Mouse (Mus musculus) ovary, adult 10 weeks (tissue): ENCODE results near the gene Olfr988. TPM values are rescaled to one million over a fixed set of nuclear protein-coding genes. Genes with fewer than 3 reads are reported as not detected.

Experiments used
- polyA plus RNA-seq: library from polyadenylated mRNA; stranded (reverse); fragments of 350-450 nt; fragmentation: Illumina TruSeq; extraction: RNeasy Lipid Tissue Mini Kit (QIAGEN cat#74804); gene quantifications from one replicate; pipeline ENCODE4 v1.2.3, GENCODE M21; 2014

Gene Olfr988
- not detected for polyA plus RNA-seq

DNA sequence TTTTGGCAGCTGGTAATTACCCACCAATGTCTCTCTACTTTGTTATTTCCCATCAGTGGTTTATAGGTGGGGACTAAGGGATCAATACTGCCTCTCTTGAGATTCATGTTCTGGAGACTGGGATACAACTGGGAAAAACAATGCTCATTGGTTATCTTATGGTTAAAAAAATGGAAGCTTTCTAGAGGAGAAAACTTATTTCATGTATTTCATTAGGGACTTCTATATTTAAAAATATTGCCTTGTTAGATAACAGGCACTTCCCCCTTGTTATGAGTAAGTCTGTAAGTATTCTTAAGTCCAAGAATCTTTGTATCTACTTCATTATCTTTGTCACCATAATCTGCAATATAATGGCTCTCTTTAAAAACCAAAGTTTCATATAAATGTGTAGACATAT, at the start of gene Olfr988:
Olfr988 (minus strand) TSS at position 101 of the 400 bp plus-strand sequence.

DNA sequence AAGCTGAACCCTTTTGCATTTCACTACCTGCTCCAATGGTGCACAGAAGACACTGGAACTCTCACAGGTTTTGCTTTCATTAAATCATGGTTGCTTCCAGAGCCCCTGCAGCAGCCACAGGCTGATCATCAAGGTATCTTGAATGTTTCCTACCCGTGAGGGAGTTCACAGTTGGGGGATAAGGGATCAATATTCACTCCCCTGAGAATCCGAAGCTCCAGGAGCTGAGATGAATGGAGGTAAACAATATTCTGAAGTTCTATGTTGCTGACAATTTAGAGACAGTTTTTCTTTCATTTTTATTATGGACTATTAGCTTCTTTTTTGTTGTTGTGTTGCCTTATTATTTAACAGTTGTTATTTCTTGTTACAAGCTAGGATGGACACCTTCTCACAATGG, 46.3 kb upstream of the Olfr988 start, which contains the start of gene Olfr992:
Olfr992 (minus strand) TSS at position 101 of the 400 bp plus-strand sequence.

DNA sequence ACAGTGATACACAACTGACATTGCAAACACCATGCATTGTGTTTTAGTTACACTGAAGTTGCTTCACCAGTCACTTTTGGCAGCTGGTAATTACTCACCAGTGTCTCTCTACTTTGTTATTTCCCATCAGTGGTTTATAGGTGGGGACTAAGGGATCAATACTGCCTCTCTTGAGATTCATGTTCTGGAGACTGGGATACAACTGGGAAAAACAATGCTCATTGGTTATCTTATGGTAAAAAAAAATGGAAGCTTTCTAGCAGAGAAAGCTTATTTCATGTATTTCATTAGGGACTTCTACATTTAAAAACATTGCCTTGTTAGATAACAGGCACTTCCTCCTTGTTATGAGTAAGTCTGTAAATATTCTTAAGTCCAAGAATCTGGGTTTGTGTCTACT, 23.8 kb downstream of the Olfr988 start, which contains the start of gene Olfr987:
Olfr987 (minus strand) TSS at position 101 of the 400 bp plus-strand sequence.

Other genes starting within 250 kb of the Olfr988 start
- 28.1 TPM for gene Aplnr, start 227.0 kb downstream of the Olfr988 start, polyA plus RNA-seq
- 11.3 TPM for gene Lrrc55, start 166.0 kb downstream of the Olfr988 start, polyA plus RNA-seq
- not detected for gene Olfr987, start 23.9 kb downstream of the Olfr988 start, polyA plus RNA-seq
- not detected for gene Olfr992, start 46.2 kb upstream of the Olfr988 start, polyA plus RNA-seq
- not detected for gene Olfr993, start 51.6 kb upstream of the Olfr988 start, polyA plus RNA-seq
- gene Olfr994, start 73.2 kb upstream of the Olfr988 start, polyA plus RNA-seq = not detected
- not detected for gene Olfr995, start 80.4 kb upstream of the Olfr988 start, polyA plus RNA-seq
- gene 4833423E24Rik, start 155.8 kb upstream of the Olfr988 start, polyA plus RNA-seq = 60.5 TPM
- not detected for gene Olfr996, start 216.0 kb upstream of the Olfr988 start, polyA plus RNA-seq
- gene Olfr998, start 225.7 kb upstream of the Olfr988 start, polyA plus RNA-seq = not detected
- gene Olfr1000, start 248.7 kb upstream of the Olfr988 start, polyA plus RNA-seq = not detected